Comparison of ENCODE assay signal across 17 mouse cellular contexts in the genomic region with DNA sequence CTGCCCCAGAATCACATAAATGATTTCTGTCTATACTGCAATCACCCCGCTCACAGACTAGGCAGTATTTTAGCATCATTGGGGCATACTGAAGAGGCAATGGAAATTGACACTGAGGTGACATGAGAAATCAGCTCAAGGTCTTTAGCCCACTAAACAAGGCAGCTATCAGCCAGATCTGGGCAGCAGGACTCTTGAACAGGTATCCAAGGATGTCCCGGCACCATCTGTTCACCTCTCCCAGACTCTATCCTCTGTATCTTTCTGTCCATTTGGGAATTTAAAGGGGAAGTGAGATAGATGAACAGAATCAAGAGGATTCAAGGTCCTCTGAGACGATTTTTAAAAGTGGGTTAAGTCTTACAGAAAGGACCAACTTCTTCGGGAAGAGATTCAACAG.
DNase-seq lines count a peak whose midpoint lies in the region; ATAC-seq lines count a peak whose summit lies in the region.
"Had no signal": no experiment of that assay in that cellular context is flagged by ENCODE, and none has a peak within 500 bp of the region (broad histone marks: within the 10 kb centered on the region; RNA-seq: fewer than 3 reads in every experiment).

No protein-coding gene starts in this region.

- WGBS in forebrain, embryonic 16.5 days, result 85% methylated on average over 4 of the region's 4 CpGs
- WGBS in forebrain, embryonic 10.5 days, result 88% methylated on average over 4 of the region's 4 CpGs

- no peaks in the 10 kb centered on the region for H3K4me1 ChIP-seq in forebrain, embryonic 16.5 days (replicated peaks; ENCODE audit: control insufficient read depth, insufficient read depth, low read length)
- peaks cover 5% of the 10 kb centered on the region; the same call in 1 of the 2 replicates for H3K4me1 ChIP-seq in forebrain, embryonic 10.5 days
- H3K4me1 ChIP-seq: embryonic facial prominence, embryonic 10.5 days; heart, embryonic 12.5 days; intestine, embryonic 15.5 days had no signal

- no peaks in the 10 kb centered on the region for H3K36me3 ChIP-seq in forebrain, embryonic 16.5 days (ENCODE audit: control insufficient read depth, insufficient read depth)
- H3K36me3 ChIP-seq in forebrain, embryonic 10.5 days (replicated peaks), result no peaks in the 10 kb centered on the region
- H3K36me3 ChIP-seq: embryonic facial prominence, embryonic 10.5 days; heart, embryonic 12.5 days; hindbrain, embryonic 10.5 days; intestine, embryonic 15.5 days had no signal

- no peak for DNase-seq in forebrain, embryonic 10.5 days (ENCODE audit: extremely low spot score, low spot score)
- DNase-seq in cerebellum, adult 18-20 months, result peak; percentile 34 to 45
- DNase-seq in cerebellum, adult 9-11 months, result peak; percentile 36
- DNase-seq in cerebellum, postnatal 36 days, result peak; percentile 35 to 42
- DNase-seq in right cerebral cortex, adult 2 months (ENCODE audit: low spot score in 2 of 2), result no peak
- no peak for DNase-seq in retina, embryonic 14.5 days (ENCODE audit: low spot score)
- DNase-seq in lung, adult 18-20 months, result no peak
- DNase-seq: adrenal gland, postnatal 14 days; gastrocnemius, postnatal 10 days; kidney, adult 18-20 months had no signal

- H3K4me2 ChIP-seq in forebrain, embryonic 16.5 days (ENCODE audit: low read length), result no peak overlapping the region
- H3K4me2 ChIP-seq: heart, embryonic 12.5 days; hindbrain, embryonic 14.5 days; intestine, embryonic 15.5 days had no signal

- H3K9me3 ChIP-seq in forebrain, embryonic 16.5 days (ENCODE audit: control insufficient read depth, low read length), result no peaks in the 10 kb centered on the region
- H3K9me3 ChIP-seq in forebrain, embryonic 10.5 days, result no peaks in the 10 kb centered on the region
- H3K9me3 ChIP-seq: embryonic facial prominence, embryonic 10.5 days; heart, embryonic 12.5 days; hindbrain, embryonic 10.5 days; intestine, embryonic 15.5 days had no signal

- H3K27ac ChIP-seq in forebrain, embryonic 16.5 days (ENCODE audit: low read length), result 0 out of 2 replicates have a peak overlapping the region, but pooled peaks have one; percentile 2
- no peak overlapping the region for H3K27ac ChIP-seq in forebrain, embryonic 10.5 days
- H3K27ac ChIP-seq: embryonic facial prominence, embryonic 10.5 days; hindbrain, embryonic 10.5 days; hindbrain, embryonic 14.5 days; intestine, embryonic 15.5 days had no signal

- no peak overlapping the region for H3K9ac ChIP-seq in forebrain, embryonic 16.5 days (replicated peaks; ENCODE audit: low read depth, low read length)
- H3K9ac ChIP-seq: heart, embryonic 12.5 days; hindbrain, embryonic 14.5 days; intestine, embryonic 15.5 days had no signal

- no peak overlapping the region for H3K4me3 ChIP-seq in forebrain, embryonic 16.5 days (replicated peaks; ENCODE audit: low read length)
- H3K4me3 ChIP-seq in forebrain, embryonic 10.5 days, result no peak overlapping the region
- H3K4me3 ChIP-seq: embryonic facial prominence, embryonic 10.5 days; heart, embryonic 12.5 days; hindbrain, embryonic 10.5 days; intestine, embryonic 15.5 days had no signal

- no peak for ATAC-seq in forebrain, embryonic 16.5 days
- ATAC-seq: forebrain, embryonic 14.5 days; intestine, embryonic 15.5 days had no signal

- no peaks in the 10 kb centered on the region for H3K27me3 ChIP-seq in forebrain, embryonic 16.5 days (replicated peaks; ENCODE audit: control insufficient read depth, insufficient read depth, low read length)
- H3K27me3 ChIP-seq in forebrain, embryonic 10.5 days (ENCODE audit: poor library complexity, severe bottlenecking), result no peaks in the 10 kb centered on the region
- H3K27me3 ChIP-seq: heart, embryonic 12.5 days; intestine, embryonic 15.5 days had no signal

Comparison
In these comparisons a context has a peak if more than half of its experiments do, and no peak if none do; other contexts are left out.
1. DNase-seq: peak in cerebellum, adult 18-20 months (2 of 2), cerebellum, adult 9-11 months (single experiment) and cerebellum, postnatal 36 days (2 of 2); none in forebrain, embryonic 10.5 days (single experiment), right cerebral cortex, adult 2 months (0 of 2), retina, embryonic 14.5 days (single experiment) and lung, adult 18-20 months (0 of 2).